Mouse (Mus musculus): ENCODE data around the gene Slc16a1.

Gene Slc16a1

GRCm38 (mm10) chr3:104638403-104638779, at the start of gene Slc16a1:
Gene Slc16a1, plus strand, starts transcription at chr3:104638668.
- peak; percentile 97 for DNase-seq

DNA sequence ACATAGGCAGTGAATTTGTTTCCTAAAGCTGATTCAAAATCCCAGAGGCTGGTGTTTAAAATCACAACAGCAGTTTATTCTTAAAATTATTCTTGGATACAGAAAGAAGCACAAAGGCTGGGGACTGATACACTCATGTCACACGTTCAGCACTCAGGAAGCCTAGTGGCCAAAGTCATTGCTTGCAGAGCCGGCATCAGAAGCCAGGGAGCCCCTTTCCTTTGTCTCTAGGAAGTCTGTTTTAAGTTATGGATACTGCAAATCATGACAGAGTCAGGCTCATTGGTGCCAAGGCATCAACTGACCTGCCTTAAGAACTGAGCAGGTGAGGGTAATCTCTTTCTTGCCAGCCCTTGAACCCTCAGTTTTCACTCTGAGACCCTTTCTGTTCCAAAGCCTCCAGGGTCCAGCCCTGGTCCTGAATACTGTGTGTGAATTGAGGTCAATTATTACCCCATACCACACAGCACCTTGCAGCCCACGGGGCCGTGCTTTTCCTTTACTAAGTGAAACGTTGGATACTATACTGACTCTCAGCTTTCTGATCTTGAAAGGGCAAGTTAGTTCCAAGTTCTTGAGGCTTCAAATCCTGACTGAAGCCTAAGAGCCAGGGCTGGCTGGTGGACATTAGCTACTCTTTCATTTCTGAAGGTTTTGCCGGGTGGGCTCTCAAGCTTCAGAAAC, 41.9 kb upstream of the Slc16a1 start:
- no peak for DNase-seq

DNA sequence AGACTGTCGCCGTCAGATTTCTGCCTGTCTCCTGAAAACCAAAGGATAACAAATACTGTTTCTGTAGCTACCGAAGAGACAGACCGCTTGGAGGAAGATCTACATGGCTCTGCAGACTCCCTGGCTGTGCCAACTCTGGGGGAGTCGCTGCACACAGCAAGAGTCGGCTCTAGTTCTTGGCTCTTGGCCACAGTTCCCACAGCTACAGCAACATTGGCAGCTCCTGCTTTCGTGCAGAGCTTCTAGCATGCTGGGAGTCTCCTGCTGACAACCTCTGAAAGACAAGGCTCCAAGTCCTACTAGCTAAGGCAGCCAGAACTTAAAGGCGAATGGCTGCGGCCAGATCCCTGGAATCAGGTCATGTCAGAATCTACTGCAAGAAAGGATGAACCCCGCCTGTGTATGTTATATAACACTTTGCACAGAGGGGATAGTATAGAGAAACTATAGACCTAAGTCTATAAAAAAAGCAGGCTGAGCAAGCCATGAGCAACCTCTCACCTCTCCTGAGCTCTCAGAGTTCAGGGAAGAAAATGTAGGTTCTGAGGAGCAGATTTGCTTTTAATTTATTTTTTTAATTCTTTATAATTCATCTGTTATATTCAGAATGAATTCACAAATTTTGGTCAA, 41.2 kb upstream of the Slc16a1 start:
- no peak for DNase-seq

GRCm38 (mm10) chr3:104599296-104600150, 38.9 kb upstream of the Slc16a1 start:
- DNase-seq: no peak

DNA sequence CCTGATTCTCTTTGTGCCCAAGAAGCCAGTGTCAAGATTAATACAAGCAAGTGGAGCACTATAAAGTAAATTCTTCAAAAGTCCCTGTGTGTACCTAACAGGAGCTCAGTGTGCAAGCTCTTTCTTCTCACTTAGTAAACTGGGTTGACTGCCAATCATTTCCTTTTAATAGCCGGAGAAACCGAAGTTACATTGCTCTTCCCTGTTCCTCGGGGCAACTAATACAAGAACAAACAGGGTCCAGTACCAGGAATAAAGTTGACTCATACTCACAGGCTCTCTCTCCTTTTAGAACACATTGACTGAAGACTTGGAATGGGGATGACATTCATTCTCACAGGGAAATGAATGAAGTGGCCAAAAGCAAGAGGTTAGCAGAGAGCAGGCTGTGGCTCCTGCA, 37.8 kb upstream of the Slc16a1 start:
- DNase-seq: no peak

- no peak for DNase-seq
These were observed 36.8 kb upstream of the Slc16a1 start for GRCm38 (mm10) chr3:104601680-104602079.

GRCm38 (mm10) chr3:104609690-104610380, 28.6 kb upstream of the Slc16a1 start:
- no peak for DNase-seq

DNA sequence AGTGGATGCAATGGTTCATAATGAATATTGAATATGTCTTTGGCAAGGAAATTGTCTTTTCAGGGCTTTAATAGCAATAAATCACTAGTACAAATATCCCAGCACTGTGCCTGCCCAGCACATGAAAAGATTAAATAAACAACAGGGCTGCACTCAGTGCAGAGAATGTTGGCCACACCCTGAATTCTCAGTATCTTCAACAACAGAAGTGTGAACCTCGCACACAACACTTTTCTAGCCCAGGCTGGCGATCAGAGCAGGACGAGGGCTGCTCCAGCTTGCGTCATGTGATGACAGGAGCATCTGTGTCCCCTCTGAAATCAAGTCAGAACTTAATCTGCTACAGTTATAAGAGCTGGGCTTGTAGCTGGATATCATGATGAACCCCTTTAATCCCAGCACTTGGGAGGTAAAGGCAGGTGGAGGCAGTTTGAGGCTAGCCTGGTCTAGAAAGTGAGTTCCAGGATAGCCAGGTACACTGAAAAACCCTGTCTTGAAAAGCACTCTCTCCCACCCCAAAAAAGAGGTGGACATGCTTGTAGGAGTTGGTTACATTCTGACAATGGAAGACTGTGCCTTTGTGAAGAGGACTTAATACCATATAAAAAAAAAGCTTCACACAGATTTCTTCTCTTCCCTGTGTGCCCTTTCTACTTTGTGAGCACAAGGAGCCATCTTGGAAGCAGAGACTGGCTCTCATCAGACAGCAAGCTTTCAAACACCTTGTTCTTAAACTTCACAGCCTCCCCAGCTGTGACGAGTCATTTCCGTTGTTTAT, 27.8 kb upstream of the Slc16a1 start:
- DNase-seq: no peak

DNA sequence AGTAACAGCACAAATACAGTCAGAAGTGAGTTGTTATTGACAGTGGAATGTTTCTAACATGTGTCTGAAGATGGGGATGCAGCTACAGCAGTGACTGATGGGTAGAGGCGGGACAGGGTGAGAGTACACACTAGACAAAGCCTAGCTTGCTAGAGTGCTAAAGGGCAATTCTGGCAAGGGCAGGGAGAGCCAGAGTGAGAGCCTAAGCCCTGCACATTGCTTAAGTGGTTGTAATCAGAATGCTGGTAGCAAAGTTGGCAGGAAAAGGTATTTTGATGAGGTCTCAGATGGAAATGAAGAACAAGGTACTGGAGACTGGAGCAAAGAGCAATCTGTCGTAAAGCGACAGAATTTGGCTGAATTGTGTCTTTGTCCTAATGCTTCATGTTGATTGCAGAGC, 26.5 kb upstream of the Slc16a1 start:
- DNase-seq: no peak

DNA sequence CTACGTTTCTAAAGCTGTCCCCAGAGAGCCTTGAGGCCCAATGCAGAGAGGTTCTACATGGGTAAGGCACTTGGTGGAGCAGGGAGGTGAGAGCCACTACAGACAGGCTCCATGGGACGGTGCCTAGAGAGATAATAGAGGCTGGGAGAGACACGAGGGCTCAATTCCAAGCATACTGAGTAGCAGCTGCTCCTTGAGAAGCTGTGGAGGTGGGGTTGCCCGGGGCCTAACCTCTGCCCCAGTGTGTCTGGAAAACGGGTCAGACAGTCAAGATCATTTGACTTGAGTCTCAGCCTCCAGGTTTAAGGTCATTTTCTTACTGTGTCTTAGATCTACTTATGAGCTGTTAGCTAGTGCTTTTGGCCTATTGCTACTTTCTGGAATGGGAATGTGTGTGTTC, 25.4 kb upstream of the Slc16a1 start:
- no peak for DNase-seq

- DNase-seq: no peak
These were observed 24.4 kb upstream of the Slc16a1 start for GRCm38 (mm10) chr3:104614081-104614480.

- DNase-seq: peak; percentile 50
These were observed 23.3 kb upstream of the Slc16a1 start for GRCm38 (mm10) chr3:104615216-104615615.

DNA sequence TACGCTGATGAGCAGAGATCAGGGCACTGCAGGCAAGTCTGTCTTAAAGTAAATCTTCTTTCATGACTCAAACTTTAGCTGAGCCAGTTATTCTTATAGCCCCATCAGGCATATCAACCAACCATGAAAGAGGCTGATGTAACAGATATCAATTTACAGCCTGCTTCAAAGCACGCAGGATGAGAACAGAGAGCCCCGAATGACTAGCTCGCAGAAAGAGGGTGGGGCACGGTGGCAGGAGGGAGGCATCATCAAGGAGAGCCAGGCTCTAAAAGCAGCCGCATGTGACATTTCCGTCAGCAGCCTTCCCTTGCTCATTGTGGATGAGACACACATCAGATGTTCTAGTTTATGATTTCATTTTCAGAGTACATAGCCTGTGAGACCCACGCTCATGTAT, 22.3 kb upstream of the Slc16a1 start:
- DNase-seq: peak; percentile 82

- no peak for DNase-seq
These were observed 16.6 kb upstream of the Slc16a1 start for GRCm38 (mm10) chr3:104621841-104622240.

DNA sequence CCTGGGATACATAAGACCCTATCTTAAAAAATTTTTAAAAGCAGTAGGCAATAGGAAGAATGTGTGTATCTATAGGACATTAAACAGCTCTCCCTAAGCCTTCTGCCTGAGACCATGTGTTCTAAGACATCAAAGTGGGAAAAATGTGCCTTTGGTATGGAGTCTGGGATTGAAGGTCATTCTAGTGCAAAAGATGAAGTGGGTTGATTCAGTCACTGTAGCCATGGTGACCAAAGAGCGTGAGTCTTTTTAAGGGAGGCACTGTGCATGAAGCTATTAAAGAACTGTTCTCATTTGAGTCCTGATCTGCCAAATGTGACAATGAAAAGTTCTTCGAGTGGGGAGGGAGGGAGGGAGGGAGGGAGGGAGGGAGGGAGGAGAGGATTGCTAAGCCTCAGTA, 8.7 kb upstream of the Slc16a1 start:
- DNase-seq: no peak

- DNase-seq: peak; percentile 56
These were observed 7.5 kb upstream of the Slc16a1 start for GRCm38 (mm10) chr3:104630941-104631340.

GRCm38 (mm10) chr3:104632560-104633162, 5.8 kb upstream of the Slc16a1 start:
- no peak for DNase-seq

- no peak for DNase-seq
These were observed 2.0 kb upstream of the Slc16a1 start for GRCm38 (mm10) chr3:104636491-104636890.

- DNase-seq: peak; percentile 27
These were observed 753 bp upstream of the Slc16a1 start for GRCm38 (mm10) chr3:104637427-104638402.

- peak; percentile 66 for DNase-seq
These were observed 672 bp downstream of the Slc16a1 start for GRCm38 (mm10) chr3:104638932-104639748.
